Mouse (Mus musculus) duodenum, adult 2 months (tissue): Measurements from ENCODE around the gene A930002H24Rik. TPM values are rescaled to one million over a fixed set of nuclear protein-coding genes. Genes with fewer than 3 reads are reported as not detected.

Experiments used
- polyA plus RNA-seq: library from polyadenylated mRNA; depleted of rRNA; stranded (reverse); fragments of >200 nt; gene quantifications from 2 replicates; pipeline ENCODE4 v1.2.3, GENCODE M21; 2012; ENCODE audit warnings: low replicate concordance; rRNA removed

Gene A930002H24Rik
- 0.81 and 0.84 TPM in 2 replicates for polyA plus RNA-seq

GRCm38 (mm10) chr17:63863647-63864149 lies at the start of gene A930002H24Rik:
A930002H24Rik (minus strand) TSS chr17:63863791.

GRCm38 (mm10) chr17:63863012-63863630 lies 470 bp downstream of the A930002H24Rik start, which contains the start of gene Fer:
Fer (plus strand) TSS chr17:63863062.

Other genes with a start within 250 kb of the A930002H24Rik start
- 0.42 and 0.55 TPM in 2 replicates for gene Fer, start 729 bp downstream of the A930002H24Rik start, polyA plus RNA-seq